Mouse (Mus musculus): ENCODE results near the gene Fam181b. TPM values are rescaled to one million over a fixed set of nuclear protein-coding genes. Genes with fewer than 3 reads are reported as not detected.

The Fam181b gene
- polyA plus RNA-seq, 1 experiment = 35.4 TPM

DNA sequence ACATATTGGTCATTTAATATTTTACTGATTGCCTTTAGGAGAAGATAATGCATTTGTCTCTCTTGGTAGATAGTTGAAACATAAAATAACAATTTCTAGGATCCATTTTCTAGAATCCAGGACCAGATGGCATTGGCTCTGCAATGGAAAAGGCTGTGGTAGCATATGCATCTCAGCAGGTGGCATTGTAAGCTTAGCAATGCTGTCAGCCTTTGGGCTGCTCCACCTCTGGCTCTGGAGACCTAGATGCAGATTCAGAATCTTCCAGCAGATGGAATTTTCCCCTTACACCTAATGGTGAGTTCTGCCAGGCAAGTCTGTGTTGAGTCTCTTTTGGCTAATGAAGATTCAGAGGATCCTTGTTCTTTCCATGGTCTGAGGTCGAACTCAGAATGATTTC lies 44.3 kb downstream of the Fam181b start:
- DNase-seq (ENCODE audit: extremely low spot score in 1 of 2, low spot score in 1 of 2) = peak in 1 of 2 experiments; percentile 0

Other genes with a start within 250 kb of the Fam181b start
- gene Ddias, start 205.6 kb upstream of the Fam181b start, polyA plus RNA-seq (2012; rRNA removed) = 0.40 and 0.44 TPM in 2 replicates
- 8.0 and 9.8 TPM in 2 replicates for gene Prcp, start 205.4 kb upstream of the Fam181b start, polyA plus RNA-seq (2012; rRNA removed)